Mouse (Mus musculus): Measurements from ENCODE around the gene Cdkn1b.

The Cdkn1b gene

GRCm38 (mm10) chr6:134903891-134904884 lies 16.0 kb upstream of the Cdkn1b start:
- no peak for DNase-seq

- DNase-seq, result no peak
Observed at GRCm38 (mm10) chr6:134905811-134906210, 14.4 kb upstream of the Cdkn1b start.

- DNase-seq, result no peak
Observed at GRCm38 (mm10) chr6:134914523-134914922, 5.7 kb upstream of the Cdkn1b start.

GRCm38 (mm10) chr6:134916641-134917040 lies 3.6 kb upstream of the Cdkn1b start:
- peak; percentile 41 for DNase-seq

- DNase-seq, result peak; percentile 80
Observed at GRCm38 (mm10) chr6:134917087-134917486, 3.1 kb upstream of the Cdkn1b start.

- DNase-seq, result no peak
Observed at GRCm38 (mm10) chr6:134918769-134919168, 1.4 kb upstream of the Cdkn1b start.

GRCm38 (mm10) chr6:134919511-134920189 lies 551 bp upstream of the Cdkn1b start:
- DNase-seq, result no peak

GRCm38 (mm10) chr6:134921014-134921694 lies 953 bp downstream of the Cdkn1b start:
- DNase-seq, result peak; percentile 51

- DNase-seq, result no peak
Observed at GRCm38 (mm10) chr6:134921695-134922510, 1.7 kb downstream of the Cdkn1b start.

GRCm38 (mm10) chr6:134922511-134923195 lies 2.5 kb downstream of the Cdkn1b start:
- DNase-seq, result no peak

GRCm38 (mm10) chr6:134923670-134924069 lies 3.5 kb downstream of the Cdkn1b start:
- no peak for DNase-seq

GRCm38 (mm10) chr6:134924262-134924661 lies 4.1 kb downstream of the Cdkn1b start:
- DNase-seq, result no peak

GRCm38 (mm10) chr6:134925673-134926337 lies 5.6 kb downstream of the Cdkn1b start:
- no peak for DNase-seq

- no peak for DNase-seq
Observed at GRCm38 (mm10) chr6:134926338-134926705, 6.1 kb downstream of the Cdkn1b start.

- peak; percentile 82 for DNase-seq
Observed at GRCm38 (mm10) chr6:134926803-134927594, 6.8 kb downstream of the Cdkn1b start.

- DNase-seq, result peak; percentile 54
Observed at GRCm38 (mm10) chr6:134927595-134928095, 7.4 kb downstream of the Cdkn1b start.

- DNase-seq, result peak; percentile 95
Observed at GRCm38 (mm10) chr6:134928096-134928888, 8.1 kb downstream of the Cdkn1b start.

GRCm38 (mm10) chr6:134928889-134929310 lies 8.7 kb downstream of the Cdkn1b start:
- peak; percentile 65 for DNase-seq

GRCm38 (mm10) chr6:134929926-134930325 lies 9.7 kb downstream of the Cdkn1b start:
- no peak for DNase-seq
